Mouse (Mus musculus) heart, postnatal 0 days (tissue): ENCODE measurements at regions not wholly inside any gene's neighbourhood (a gene's known extent, or its start where the extent isn't known, plus 50 kb on each side); places are given as distances from the start of the nearest gene placed in this dataset.

Experiments used
- CTCF ChIP-seq: IDR thresholded peaks from 2 replicates; pipeline ENCODE4 v1.5.1; 2016; ENCODE audit warnings: antibody characterized with exemption, control low read depth, low read depth
- EP300 ChIP-seq: IDR thresholded peaks from 2 replicates; pipeline ENCODE4 v1.6.1; 2016; ENCODE audit warnings: antibody characterized with exemption, low read depth

GRCm38 (mm10) chr12:52368466-52368865 is 135.3 kb upstream of the Arhgap5 start:
- TF ChIP-seq CTCF, result no peak
- TF ChIP-seq EP300, result no peak
